Mouse (Mus musculus) embryo, embryonic 10.5 days (tissue): Measurements from ENCODE around the gene Chl1.

Experiments
- DNase-seq: peaks from one replicate; pipeline ENCODE4 v3.0.0-alpha.2; 2015; ENCODE audit warnings: low spot score

The Chl1 gene

DNA sequence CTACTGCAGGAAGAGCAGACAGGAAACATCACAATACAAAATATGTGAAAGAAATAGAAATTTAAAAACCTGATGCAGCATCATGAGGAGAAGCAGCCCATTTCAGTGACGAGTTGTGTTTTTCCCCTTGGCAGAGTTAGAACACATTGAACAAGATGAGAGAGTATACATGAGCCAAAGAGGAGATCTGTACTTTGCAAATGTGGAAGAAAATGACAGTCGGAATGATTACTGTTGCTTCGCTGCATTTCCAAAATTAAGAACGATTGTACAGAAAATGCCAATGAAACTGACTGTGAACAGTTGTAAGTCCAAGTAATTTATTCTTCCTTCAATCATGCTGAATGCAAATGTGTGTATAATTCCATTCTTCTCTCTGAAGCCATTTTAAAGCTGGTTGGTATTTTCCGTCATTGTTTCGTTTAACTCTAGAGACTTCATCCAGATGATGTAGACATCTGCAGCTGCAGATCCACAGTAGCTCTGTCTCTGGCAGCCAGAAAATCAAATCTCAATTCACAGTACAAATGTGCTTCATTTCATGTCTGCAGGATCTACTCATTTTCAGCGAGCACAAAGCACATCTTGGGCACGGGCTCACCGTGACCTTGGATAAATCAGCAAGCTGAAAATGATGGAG lies 155.4 kb downstream of the Chl1 start:
- no peak for DNase-seq

DNA sequence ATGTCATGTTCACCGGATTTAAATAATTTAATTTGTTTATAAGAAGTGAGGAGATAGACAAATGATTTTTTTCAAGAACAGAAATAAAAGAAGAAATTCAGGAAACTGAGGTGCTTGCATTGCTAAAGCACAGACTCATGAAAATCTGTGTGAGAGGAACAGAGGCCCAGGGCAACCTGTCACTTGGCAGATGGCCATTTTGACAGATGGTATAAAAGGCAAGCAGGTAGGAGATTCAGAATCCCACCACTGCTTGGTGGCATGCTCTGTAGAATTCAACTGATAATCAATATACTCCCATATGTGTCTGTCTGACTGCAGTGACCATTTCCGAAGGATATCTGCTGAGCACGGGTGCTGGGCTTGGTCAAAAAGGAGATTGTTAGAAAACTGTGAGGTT lies 162.7 kb downstream of the Chl1 start:
- DNase-seq: no peak

DNA sequence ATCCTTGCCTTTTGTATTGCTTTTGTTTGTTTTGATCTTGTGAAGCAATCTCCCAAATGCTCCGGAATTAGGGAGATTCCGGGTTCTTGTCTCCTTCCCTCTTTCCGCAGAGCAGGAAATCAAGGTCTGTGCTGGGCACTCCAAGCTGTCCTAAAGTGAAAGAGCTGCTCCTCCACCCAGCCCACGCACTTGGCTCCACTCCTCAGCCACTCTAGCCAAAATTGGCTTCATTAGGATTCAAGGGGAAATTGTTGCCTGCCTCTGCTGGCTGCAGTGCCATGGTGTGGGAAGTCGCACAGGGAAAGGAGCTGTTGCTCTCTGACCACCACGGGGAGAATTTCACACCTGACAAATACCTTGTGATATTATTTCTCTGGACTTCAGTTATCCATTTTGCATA lies 163.9 kb downstream of the Chl1 start:
- DNase-seq: no peak

DNA sequence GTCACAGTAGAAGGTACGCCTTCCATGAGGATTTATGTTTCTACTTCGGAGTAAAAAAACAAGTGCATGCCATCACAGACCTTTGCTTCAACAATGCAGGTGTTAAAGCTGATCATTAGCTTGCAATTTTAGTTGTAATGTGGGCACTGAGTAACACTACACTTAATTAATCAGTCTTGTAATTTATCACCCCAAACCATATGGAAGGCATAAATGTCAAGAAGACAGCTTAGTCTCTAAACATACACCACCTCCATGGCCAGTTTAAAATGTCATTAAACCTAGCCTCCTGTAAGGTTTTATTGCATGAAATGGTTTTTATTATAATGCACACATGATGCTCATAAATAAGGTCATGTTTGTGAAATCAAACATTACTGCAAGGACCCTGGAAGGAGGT lies 164.8 kb downstream of the Chl1 start:
- DNase-seq: peak; percentile 24

DNA sequence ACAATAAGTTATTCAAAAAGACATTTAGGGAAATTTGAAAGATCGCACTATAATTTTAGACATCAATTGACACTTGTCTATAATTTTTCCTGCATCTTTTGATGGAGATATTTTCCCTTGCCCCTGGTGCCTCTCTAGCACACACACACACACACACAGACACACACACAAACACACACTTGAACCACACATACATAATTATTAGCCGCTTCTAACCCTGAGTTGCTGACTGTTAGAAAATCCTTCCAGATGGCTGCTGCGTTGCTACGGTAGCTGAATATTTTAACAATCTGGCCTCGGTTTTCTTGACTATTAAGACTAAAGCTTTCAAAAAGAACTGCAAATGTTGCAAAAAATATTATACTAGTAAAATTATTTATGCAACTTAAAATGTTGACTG lies 166.3 kb downstream of the Chl1 start:
- no peak for DNase-seq

DNA sequence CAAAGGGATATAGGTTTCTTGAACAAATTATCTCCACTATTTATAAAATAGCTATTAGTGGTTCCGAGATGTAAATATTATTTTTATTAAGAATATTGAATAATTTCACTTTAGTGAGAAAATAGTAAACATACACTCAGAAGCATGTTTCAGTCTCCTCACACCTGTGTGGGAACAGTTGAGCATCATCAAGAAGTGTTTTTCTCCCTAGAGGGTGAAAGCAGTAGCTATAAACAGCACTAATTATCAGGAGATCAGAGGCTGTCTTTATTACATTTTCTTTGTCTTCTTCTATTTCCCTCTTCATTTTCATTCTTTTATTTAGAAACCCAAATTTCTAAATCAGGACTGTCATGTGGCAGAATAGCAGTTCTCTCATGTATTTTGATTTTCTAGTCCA lies 166.7 kb downstream of the Chl1 start:
- no peak for DNase-seq

DNA sequence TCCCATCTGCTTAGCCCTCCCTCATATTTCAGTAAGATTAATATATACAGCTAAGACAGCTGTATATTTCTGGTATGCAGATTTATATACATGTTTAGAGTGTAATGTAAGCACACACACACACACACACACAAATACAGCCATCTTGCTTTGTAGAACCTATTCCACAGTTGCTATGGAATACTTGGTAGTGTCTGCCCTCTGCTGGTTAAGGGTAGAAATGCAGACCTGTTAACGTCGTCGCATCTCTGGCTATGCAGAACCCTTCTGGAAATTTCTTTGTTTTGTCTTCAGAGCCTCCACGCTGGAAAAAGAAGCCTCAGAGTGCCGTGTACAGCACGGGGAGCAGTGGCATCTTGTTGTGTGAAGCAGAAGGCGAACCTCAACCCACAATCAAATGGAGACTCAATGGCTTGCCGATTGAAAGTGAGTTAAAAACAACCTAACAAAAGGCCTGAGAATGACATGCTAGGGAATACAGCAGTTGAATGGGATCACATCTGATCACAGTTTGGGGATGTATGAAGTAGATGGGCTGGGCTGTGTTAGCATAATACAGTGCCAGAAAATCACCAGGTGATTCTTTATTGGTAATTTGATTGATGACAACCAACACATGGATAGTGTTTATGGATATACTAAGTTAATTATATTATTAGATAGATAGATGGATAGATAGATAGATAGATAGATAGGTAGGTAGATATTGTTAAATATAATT lies 172.6 kb downstream of the Chl1 start:
- peak; percentile 89 for DNase-seq

DNA sequence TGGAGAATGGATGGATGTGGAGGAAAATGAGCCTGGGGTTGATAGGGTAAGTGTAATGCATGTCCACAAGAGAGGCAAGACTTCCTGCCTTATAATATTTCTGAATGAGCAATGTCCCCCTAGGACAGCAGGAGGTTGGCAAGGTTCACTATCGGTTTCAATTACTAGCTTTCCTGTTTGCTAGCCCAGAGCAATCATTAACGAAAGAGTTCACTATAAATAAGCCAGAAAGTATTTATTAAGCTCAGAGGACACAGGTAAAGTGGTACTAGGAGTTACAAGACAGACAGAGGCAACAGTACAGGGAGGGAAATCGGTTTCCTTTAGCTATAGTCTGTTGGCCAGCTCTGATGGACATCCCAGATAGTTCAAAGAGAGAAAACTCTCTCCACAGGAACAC lies 182.1 kb downstream of the Chl1 start:
- no peak for DNase-seq

DNA sequence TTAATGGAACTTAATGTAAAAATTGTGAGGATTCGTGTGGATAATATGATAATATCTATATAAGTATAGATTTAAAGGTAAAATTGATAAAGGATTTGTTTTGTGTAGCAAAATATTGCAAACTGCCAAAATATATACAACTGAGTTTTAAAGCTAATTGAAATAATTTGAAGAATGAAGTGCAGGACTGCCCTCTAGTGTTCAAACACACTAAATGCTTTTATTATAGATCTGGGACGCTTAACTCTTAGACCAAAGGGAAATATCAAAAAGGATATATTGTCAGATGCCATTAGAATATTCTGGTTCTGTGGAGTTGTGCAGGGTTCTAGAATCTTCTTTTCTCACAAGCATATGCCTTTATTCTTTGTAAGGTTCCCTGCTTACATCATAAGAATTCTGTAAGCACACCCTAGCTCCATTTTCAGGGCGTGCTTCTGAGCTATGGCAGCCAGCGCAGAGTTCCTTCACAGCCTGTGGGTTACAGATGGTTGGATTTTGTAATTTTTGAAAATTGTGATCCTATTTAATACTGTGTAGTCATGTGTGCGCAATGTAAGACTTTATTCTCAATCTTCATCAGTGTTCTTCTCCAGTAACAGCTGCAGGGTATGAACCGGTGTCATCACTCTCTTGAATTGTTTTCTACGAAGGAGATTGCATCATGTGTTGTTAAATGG lies 187.1 kb downstream of the Chl1 start:
- DNase-seq: peak; percentile 75

DNA sequence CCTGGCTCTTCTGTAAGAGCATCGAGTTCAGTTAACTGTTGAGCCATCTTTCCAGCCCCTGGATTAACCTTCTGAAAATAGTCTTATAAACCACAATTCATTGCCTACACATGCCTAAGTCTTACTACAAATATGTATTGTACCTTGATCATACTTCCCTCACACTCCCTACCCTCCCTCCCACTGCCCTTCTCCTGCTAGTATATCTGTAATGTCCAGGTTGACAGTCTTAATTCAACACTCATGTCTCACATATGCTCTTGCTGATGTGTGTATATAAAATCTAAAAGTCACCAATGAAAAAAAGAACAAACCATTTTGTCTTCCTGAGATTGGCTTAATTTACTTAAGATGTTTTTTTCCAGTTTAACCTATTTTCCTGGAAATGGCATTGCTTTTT lies 189.1 kb downstream of the Chl1 start:
- DNase-seq: no peak

DNA sequence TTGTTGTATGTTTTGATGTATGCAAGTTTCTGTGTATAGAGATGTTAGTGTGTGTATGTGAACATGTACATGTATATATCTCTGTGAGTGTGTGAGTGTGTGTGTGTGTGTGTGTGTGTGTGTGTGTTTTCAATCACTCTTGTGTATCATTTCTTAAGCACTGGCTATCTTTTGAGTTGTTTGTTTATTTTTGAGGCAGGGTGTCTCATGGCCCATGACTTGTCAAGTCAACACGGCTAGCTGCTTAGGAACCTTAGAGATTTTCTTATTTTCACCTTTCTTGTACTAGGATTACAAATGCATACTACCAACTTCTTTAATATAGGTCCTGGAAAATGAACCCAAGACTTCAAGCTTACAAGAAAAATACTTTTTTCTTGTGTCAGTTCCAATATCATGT lies 189.5 kb downstream of the Chl1 start:
- DNase-seq: no peak

DNA sequence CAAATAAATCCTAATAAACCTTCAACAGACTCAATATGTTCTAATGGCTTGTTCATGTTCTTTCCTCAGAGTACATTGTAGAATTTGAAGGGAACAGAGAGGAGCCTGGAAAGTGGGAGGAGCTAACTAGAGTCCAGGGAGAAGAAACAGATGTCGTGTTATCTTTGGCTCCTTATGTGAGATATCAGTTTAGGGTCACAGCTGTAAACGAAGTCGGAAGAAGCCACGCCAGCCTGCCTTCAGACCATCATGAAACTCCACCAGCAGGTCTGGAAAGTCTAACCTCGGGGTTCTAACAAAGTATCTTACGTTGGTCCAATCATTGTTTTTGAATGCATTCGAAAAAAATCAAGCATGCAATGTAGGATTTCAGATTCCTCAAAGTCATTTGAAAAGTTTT lies 189.9 kb downstream of the Chl1 start:
- DNase-seq: no peak

DNA sequence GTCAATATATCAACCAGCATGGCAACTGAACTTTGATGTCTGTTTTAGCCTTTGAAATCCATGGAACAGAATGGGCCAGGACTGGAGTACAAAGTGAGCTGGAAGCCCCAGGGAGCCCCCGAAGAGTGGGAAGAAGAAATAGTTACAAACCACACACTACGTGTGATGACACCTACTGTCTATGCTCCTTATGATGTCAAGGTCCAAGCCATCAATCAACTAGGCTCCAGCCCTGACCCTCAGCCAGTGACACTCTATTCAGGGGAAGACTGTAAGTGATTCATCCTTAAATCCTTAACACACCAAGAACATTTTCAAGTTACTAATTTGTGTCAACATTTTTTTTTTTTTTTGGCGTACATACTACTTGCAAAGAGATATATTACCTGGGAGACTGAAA lies 196.0 kb downstream of the Chl1 start:
- DNase-seq: no peak

DNA sequence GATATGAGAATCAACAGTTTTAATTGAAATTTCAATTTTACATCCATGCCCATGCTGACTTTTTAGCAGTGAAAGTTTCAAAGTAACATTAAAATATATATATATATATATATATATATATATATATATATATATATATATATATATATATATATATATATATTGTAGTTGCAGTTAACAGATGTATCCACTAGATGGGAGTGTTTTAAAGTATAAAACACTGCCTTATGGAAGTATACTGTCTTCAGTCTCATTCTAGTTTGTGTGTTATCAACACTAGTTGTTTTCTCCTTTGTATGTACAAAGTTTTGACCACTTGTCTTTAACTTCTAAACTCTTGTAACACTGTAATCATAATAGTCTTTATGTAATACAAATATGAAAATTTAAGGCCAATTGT lies 228.9 kb downstream of the Chl1 start:
- DNase-seq: peak; percentile 25

DNA sequence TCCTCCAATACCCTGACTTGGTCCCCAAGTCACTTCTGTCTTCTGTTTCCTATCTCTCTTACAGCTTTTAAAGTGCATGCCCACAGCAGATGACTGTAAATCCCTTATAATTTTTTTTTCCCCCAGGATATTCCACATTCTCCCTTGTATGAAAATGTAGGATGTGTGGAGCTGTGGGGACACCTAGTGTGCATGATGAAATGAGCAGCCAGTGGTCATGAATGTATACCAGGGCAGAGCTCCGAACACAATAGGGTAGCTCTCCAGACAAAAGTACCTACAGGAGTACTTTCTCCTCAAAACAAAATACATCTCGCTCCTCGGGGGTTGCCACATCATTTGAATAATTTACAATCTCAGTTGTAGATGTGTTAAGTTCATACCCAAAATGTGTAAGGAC lies 232.4 kb downstream of the Chl1 start:
- DNase-seq: peak; percentile 17

DNA sequence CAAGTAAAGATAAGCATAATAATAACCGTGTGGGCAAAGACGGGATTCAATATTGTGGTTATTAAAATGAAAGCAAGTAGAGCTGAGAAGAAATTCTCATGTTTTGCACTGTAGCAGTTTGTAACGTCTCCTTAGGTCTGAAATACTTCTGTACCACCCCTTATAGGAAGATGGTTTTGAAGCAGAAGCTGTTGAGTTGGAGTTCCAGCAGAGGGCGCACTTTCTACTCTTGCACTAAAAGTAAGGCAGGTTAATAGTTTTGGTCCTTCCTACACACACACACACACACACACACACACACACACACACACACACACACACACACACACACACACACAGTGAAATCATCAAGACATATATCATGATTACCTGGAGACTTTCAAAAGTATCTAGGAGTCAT lies 235.7 kb downstream of the Chl1 start:
- DNase-seq: peak; percentile 61

DNA sequence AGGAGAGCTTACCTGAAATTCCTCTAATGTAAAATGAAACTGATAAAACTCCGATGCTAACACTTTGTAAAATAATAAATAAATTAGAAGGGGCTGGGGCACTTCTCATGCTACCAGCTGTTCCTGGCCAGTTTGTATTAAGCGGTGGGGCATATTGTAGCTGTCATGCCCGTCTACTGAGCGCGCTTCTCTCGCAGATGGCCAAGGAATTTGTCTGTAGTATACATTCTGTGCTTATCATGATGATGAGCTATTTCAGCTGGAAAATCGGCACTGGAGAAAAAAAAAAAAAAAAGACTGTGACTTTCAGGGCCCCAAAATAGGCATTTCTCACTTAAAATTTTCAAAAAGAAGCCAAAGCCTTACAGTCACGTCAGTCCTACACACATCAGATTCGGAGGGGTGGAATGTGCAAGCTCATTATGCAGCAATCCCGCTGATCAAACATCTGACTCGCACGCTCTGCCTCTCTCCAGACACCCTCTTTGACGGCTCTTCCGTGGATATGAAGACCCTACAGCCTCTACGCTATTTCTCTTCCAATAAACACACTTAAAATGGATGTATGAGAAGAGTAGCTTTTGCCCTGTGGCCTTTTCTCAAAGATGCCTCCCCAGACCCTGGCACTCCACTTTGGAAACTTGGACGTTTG lies 238.9 kb downstream of the Chl1 start:
- DNase-seq: peak; percentile 15

DNA sequence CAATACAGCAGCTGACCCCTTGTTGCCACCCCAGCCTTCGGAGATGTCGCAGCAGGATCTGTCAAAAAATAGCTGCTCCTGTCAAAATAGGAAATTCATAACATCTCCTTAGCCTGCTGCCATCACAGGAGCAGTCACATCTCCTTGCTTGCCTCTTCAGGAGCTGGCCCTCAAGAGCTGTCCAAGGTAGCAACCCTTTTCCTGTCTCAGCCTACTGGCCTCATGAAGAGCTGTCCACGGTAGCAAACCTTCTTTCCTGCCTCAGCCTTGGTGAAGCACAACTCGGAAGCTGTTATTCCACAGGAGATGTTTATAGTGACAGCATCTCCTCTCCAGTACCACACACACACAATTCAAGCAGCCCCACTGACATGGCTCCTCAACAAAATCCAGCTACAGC lies 243.5 kb downstream of the Chl1 start:
- DNase-seq: peak; percentile 9

DNA sequence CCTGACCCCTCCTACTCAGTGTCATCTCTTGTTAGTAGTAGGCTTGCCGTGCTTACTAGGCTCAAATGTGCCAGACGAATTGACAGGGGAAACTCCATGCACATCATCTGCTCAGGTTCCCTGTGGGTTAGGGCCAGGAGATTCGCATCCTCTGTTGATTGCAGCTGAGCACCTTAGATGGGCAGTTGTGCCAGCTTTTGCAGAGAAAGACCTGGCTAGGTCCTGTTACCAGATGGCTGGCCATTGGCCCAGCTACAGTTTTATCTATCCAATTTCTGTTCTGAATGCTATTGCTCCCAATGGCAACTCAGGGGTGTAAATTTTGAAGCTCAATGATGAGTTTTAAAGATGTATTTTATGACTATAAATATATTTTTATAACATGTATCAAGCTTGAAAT lies 256.4 kb downstream of the Chl1 start:
- no peak for DNase-seq

DNA sequence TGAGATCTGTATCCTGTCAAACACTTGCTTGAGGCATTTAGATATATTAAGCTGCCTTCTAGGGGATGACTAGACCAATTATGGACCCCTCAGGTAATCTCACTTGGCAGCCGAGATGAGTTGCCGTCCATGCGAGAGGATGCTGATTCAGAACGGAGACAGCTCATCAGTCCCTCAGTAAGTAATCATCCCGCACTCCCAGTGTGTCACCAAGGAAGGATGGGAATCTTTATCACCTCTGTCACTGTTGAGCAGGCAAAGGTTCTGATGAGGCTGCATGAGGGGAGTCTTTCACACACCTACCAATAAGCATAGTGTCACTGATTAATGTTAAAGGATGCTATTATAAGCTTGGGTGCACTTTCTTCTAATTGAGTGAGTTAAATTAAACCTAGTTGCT lies 270.7 kb downstream of the Chl1 start:
- no peak for DNase-seq

DNA sequence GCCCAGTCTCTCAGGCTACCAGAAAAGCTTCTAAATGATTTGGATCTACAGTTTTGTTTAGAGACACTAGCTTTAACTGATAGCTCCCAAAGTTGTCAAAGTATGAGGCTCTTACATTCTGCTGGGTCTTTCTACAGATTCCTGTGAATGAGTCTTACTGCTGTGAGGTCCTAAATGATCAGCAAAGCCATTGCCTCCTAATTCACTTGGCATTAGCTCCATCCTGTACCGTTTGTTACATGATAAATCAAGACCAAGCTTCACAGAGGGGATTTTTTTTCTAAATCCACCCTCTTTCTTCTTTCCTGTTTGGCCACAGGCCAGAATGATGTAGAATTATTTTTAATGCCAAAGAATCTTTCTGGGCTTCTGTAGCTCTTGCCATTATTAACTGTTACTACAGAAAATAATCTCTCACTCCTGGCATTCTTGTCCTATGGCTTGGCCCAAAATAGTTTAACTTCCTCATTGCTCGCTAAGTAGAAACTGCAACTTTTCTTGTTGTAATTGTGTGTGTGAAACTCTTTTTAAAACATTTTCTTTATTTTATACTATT lies 280.8 kb downstream of the Chl1 start:
- DNase-seq: no peak

DNA sequence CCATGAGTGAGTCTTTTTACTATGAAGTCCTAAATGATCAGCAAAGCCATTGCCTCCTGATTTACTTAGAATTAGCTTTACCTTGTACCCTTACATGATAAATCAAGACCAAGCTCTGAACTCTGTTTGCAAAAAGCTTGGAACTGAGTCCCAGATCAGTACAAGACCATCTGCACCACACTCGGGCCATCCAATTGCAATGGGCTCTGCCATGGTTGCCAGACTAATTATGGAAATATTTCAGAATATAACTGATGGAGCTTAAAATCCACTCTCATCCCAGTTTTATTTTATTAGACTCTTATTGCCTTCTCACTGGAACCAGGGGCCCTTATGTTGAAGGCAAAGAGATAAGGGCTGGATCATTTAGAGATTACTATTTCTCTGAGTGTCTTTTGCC lies 284.9 kb downstream of the Chl1 start:
- no peak for DNase-seq
